Mouse (Mus musculus) mesoderm, embryonic 11.5 days (tissue): ENCODE measurements at regions not wholly inside any gene's neighbourhood (a gene's known extent, or its start where the extent isn't known, plus 50 kb on each side); places are given as distances from the start of the nearest gene placed in this dataset.

ENCODE experiments used
- DNase-seq: peaks from one replicate; pipeline ENCODE4 v3.0.0-alpha.2; 2012; ENCODE audit warnings: low read depth, low spot score

DNA sequence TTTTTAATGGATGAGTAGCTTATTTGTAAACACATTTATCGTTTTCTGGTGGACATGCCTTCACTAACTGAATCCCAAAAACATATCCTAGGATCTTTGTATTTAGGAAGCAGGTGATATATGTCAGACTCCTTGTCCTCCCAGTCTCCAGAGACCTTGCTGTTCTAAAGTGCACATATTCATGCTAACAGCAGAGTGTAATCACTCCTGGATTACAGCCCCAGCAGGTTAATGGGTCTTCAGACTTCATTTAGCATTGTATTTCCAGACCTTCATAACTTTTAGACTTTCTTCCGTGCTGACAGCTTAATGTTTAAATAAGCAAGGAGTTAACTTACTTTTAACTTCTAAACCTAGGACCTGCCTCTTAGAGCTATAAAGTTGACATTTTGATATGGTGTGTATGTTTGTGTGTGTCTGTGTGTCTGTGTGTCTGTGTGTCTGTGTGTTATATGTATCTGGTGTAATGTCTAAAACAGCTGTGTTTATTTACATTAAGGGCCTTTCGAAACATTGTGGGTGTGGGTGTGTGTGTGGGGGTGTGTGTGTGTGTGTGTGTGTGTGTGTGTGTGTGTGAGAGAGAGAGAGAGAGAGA, 398.3 kb downstream of the Gm4340 start:
- DNase-seq: peak; percentile 26

DNA sequence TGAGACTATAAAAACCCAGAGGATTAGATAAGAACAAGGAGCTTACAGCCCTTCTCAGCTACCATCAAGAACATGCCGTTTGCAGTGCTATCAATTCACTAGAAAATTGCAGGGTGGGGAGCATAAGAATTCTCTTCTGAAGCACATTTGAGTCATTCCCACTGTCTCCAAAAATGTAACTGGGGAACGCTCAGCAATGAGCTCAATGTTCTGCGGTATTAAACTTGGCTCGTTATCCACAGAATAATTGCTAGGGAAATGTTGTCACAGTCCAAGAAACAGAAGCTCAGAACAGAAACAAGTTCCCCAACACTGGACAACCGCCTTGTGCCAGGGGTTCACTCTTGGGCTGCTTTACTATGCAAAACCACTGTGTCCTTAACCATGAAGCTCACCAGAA, 402.1 kb downstream of the Gm4340 start:
- no peak for DNase-seq

DNA sequence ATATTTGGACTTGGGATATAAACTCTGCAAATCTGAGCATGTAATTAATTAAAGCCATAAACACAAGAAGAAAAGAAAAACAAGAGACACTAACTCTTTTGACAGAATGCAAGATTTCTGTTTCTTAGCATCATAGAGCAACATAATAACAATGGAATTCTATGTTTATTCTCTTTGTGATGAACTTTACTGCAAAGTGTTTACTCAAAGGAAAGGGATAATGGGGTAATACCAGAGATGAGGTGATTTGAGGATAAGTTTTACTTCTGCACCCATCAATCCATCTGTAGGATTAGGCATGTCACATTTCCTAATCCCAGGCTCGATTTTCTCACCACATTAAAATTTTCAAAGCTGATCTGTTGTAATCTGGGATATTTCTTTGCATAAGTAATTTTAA, 433.8 kb downstream of the Gm4340 start:
- DNase-seq: no peak

DNA sequence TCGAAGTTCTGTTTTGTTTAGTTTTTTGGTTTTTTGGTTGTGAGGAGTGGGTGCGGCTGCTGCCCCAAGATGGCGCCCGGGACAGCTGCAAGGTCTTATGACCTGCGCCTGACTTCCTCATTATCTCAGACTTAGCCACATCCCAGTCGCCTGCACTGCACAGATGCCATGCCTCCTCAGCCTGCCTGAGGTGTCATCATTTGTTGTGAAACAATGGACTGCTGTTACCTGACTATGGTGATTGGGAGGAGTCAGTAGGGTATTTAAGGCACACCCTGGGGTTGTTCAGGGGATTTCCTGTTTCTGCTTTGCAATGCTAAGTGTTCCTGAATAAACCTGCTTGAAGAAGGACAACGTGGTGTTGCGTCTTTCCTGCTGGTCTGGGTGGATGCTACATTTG, 457.2 kb downstream of the Gm4340 start:
- DNase-seq: no peak

DNA sequence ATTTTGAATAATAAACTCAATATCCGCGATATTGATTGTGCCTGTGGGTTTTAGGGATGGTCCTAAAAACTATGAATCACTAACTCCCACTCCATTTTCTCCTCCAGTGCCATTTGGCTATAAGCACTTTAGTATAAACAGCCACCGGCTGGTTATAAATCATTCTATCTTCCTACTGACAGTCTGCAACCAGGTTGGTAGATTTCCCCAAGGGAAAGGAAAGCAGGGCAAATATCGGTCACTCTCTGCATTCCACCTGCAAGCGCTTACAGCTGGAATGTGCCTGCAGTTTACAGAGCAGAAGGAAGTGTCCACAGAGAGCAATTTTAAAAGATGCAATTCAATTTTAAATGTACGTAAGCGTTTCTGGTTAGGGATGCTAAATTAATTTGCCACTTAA, 466.5 kb downstream of the Gm4340 start:
- peak; percentile 80 for DNase-seq

DNA sequence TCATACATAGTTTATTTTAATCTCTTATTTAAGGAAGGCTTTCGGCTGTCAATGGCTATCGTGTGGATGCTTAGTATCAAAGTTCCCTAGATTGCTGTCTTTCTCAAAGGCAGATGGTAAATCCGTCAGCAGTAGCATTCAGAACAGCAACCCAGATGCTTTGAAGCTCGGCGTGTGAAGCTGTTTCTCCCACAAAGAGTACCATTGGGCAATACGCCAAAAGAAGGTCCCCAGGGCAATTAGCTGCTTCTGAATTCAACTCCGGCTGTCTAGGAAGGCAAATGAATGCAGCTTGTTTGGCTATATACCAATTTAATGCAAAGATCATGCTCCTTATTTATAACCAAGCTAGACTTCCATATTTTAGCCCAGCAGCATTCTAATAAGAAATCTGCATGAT, 467.8 kb downstream of the Gm4340 start:
- DNase-seq: peak; percentile 69

DNA sequence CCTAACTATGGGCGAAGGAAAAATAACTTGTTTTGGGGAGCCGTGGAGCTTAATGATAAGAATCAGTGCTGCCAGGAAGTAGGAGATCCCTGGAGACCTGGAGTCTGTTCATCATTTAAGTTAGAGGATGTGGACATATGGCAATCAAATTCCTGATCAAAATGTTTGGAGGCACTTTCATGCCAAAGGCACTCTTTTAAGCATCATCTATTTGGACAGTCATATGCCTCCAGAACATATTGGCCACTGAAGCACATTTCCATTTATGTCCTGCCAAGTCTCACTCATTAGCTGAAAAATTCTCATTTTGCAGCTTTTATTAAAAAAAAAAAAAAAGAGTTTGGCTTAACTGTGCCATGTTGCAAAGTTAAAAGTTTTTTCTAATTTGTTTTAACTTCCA, 474.4 kb downstream of the Gm4340 start:
- no peak for DNase-seq

DNA sequence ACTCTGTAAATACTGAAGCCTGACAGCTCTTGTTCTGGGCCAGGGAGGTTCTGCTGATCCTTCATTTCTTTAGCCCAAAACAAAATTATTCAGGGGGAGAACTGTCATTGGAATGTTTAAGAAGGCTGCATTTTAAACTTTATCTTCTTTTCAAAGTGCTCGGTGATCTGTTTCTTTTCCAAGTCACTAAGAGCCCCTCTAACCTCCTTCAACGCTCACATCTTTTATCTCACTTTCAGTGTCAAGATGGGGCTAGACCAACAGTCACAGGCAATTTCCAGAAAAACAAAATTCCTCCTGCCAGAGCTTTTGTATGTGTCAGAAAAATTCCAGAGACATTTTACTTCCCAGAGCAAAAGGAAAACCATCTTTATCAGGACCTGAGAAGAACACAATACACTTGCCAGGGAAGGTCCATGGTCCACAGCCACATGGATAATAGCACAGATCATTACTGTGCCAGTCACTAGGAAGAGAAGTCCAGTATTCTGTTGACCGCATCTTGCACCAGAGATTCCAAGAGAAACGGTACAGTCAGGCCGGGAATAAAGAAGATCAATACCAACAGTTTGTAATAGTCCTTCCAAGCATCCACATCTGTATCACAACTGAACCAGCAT, 491.0 kb downstream of the Gm4340 start:
- no peak for DNase-seq

DNA sequence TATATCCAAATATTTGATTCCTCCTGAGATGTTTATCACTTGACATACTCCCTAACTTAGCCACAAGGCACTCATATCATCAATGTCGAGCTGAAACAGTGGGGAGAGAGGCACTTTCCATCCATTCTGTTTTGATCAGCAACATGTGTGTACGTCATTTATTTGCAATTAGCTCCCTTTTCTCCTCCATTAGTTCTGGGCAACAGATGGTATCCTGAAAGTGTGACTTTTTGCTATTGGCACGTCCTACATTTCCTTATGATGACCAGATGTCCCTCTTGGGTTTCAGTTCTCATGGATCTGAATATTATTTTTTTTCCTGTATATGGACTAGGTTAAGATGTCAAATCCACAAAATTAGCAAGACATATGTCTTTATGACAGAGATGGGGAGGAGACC, 492.0 kb downstream of the Gm4340 start:
- no peak for DNase-seq

DNA sequence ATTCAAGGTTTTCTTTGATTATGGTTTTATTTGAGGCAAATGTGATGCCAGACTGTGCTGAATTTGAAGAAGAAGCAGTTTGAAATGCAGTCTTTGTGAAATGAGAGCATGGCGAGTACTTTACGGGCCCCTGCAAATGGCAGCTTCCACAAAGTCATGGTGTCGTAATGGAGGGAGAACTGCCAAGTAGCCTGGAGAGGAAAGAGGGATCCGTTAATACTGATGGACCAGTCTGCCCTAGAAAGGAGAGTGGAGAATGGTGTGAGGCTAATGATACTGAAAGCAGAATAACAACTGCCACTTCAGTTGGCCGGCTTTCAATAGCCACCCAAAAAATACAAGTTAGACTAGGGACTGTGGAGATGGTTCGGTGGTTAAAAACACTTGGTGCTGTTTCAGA, 492.8 kb downstream of the Gm4340 start:
- no peak for DNase-seq

DNA sequence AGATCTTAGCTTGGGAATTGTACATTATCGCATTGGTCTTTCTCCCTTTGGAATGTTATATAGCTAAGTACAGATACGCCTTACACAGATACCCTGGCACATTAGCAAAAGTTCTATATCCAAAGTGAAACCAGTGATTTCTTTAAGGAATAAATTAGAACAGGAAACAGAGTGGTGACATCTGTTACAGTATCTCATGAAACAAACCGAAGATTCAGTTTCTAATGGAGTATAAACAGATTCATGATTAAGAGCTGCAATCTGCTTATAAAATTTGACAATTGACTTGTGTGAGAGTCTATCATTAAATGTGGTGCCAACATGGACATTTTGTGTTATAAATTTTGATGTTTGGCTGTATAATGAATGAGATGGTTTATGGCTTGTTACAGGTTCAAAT, 501.1 kb downstream of the Gm4340 start:
- DNase-seq: no peak

DNA sequence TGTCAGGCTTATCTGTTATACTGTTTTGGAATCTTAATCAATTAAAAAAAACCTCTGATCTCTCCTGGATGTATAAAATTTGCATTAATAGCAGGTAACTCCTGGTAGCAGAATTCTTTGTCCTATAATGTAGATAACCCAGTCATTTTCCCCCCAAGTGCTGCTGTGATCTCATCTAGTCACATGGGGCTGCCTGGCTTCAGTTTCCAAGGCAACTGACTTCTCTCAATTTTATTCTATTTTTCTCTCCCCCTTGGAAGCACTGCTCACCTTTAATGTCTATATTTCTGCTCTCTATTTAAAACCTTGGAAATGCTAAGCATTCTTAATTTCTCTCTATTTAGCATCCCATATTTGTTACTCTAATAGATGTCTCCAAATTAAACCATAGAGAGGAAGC, 515.1 kb downstream of the Gm4340 start:
- no peak for DNase-seq

DNA sequence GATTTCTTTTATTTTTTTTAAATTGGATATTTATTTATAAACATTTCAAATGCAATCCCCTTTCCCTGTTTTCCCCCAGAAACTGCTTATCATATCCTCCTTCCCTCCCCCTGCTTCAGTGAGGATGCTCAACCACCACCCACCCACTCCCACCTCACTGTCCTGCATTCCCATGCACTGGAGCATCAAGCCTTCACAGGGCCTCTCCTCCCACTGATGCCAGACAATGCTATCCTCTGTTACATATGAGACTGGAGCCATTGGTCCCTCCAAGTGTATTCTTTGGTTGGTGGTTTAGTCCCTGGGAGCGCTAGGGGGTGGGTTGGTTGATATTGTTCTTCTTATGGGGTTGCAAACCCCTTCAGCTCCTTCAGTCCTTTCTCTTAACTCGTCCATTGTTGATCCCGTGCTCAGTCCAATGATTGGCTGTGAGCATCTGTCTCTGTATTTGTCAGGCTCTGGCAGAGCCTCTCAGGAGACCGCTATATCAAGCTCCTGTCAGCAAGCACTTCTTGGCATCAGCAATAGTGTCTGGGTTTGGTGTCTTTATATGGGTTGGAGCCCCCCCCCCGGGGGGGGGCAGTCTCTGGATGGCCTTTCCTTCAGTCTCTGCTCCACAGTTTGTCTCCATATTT, 519.6 kb downstream of the Gm4340 start:
- DNase-seq: peak; percentile 2
